ENCODE assay signal across 11 mouse cellular contexts in genomic region chr4:109445397-109445796, GRCm38 (mm10). TPM values are rescaled to one million over a fixed set of nuclear protein-coding genes. Genes with fewer than 3 reads are reported as not detected.
DNase-seq lines count a peak whose midpoint lies in the region; ATAC-seq and TF ChIP-seq lines count a peak whose summit lies in the region.
"Had no signal": no experiment of that assay in that cellular context is flagged by ENCODE, and none has a peak within 500 bp of the region (broad histone marks: within the 10 kb centered on the region; RNA-seq: fewer than 3 reads in every experiment).

No protein-coding gene starts in this region.

- ATAC-seq in forebrain, postnatal 0 days = peak; percentile 42
- no peak for ATAC-seq in forebrain, embryonic 16.5 days
- ATAC-seq in granulocyte monocyte progenitor cell, adult 5-6 weeks (replicated peaks; ENCODE audit: poor library complexity, severe bottlenecking) = peak; percentile 74
- ATAC-seq in liver, embryonic 16.5 days (ENCODE audit: low read depth) = peak; percentile 98

- DNase-seq in forebrain, postnatal 0 days = no peak
- peak; percentile 97 for DNase-seq in MEL (ENCODE audit: low read depth, low spot score)
- no peak for DNase-seq in thymus, postnatal 36 days
- no peak for DNase-seq in kidney, postnatal 4 days
- no peak for DNase-seq in B cell, adult 2 months
- DNase-seq: adrenal gland, postnatal 36 days had no signal

- TF ChIP-seq POLR2A in MEL (IDR thresholded peaks at IDR 0.05; ENCODE audit: control insufficient read depth in 1 of 2, insufficient read depth in 1 of 2, low read depth in 1 of 2, low read length in 2 of 2, poor library complexity in 1 of 2) = no peak

- peaks cover 2% of the 10 kb centered on the region; the same call in 1 of the 2 replicates for H3K36me3 ChIP-seq in forebrain, postnatal 0 days (ENCODE audit: insufficient read depth)
- H3K36me3 ChIP-seq in forebrain, embryonic 16.5 days (ENCODE audit: control insufficient read depth, insufficient read depth) = no peaks in the 10 kb centered on the region
- peaks cover 0 to 75% of the 10 kb centered on the region in 2 experiments; a peak in 2 of 4 replicates for H3K36me3 ChIP-seq in MEL (ENCODE audit: control insufficient read depth in 1 of 2, insufficient read depth in 2 of 2, low read length in 2 of 2)
- peaks cover 9% of the 10 kb centered on the region for H3K36me3 ChIP-seq in liver, embryonic 16.5 days (ENCODE audit: control insufficient read depth, insufficient read depth)
- H3K36me3 ChIP-seq: midbrain, embryonic 12.5 days had no signal

- no peak overlapping the region for H3K27ac ChIP-seq in forebrain, postnatal 0 days (ENCODE audit: low read depth, low read length)
- no peak overlapping the region for H3K27ac ChIP-seq in forebrain, embryonic 16.5 days (ENCODE audit: low read length)
- peak overlapping the region; percentile 87 for H3K27ac ChIP-seq in MEL (ENCODE audit: control insufficient read depth, low read depth, low read length)
- H3K27ac ChIP-seq in liver, embryonic 16.5 days (ENCODE audit: low read length) = peak overlapping the region; percentile 98
- H3K27ac ChIP-seq: embryonic facial prominence, embryonic 12.5 days; midbrain, embryonic 12.5 days had no signal

- H3K4me1 ChIP-seq in forebrain, postnatal 0 days (ENCODE audit: insufficient read depth) = no peaks in the 10 kb centered on the region
- H3K4me1 ChIP-seq in forebrain, embryonic 16.5 days (replicated peaks; ENCODE audit: control insufficient read depth, insufficient read depth, low read length) = peaks cover 7% of the 10 kb centered on the region
- peaks cover 35 to 63% of the 10 kb centered on the region in 2 experiments for H3K4me1 ChIP-seq in MEL (ENCODE audit: control insufficient read depth in 1 of 2, insufficient read depth in 2 of 2, low read length in 2 of 2)
- peaks cover 70% of the 10 kb centered on the region for H3K4me1 ChIP-seq in liver, embryonic 16.5 days (ENCODE audit: control insufficient read depth, low read depth, low read length)
- H3K4me1 ChIP-seq: embryonic facial prominence, embryonic 12.5 days had no signal

- 69% methylated on average over 2 of the region's 2 CpGs for WGBS in forebrain, postnatal 0 days
- 72% methylated on average over 2 of the region's 2 CpGs for WGBS in forebrain, embryonic 16.5 days
- 23% methylated on average over 2 of the region's 2 CpGs for WGBS in liver, embryonic 16.5 days (ENCODE audit: insufficient replicate concordance)

- H3K4me2 ChIP-seq in forebrain, postnatal 0 days (ENCODE audit: low read depth) = no peak overlapping the region
- no peak overlapping the region for H3K4me2 ChIP-seq in forebrain, embryonic 16.5 days (ENCODE audit: low read length)
- H3K4me2 ChIP-seq in liver, embryonic 16.5 days (ENCODE audit: low read depth, low read length) = peak overlapping the region; percentile 59
- H3K4me2 ChIP-seq: embryonic facial prominence, embryonic 12.5 days; midbrain, embryonic 12.5 days had no signal

- TF ChIP-seq CTCF in forebrain, postnatal 0 days (IDR thresholded peaks at IDR 0.05; ENCODE audit: low read depth) = no peak
- no peak for TF ChIP-seq CTCF in MEL (IDR thresholded peaks at IDR 0.05 in 2 of 3, conservative IDR thresholded peaks at IDR 0.05 in 1 of 3; ENCODE audit: control insufficient read depth in 1 of 3, insufficient read depth in 1 of 3, low read depth in 2 of 3, low read length in 3 of 3, poor library complexity in 1 of 3, severe bottlenecking in 1 of 3)

- H3K27me3 ChIP-seq in forebrain, postnatal 0 days (ENCODE audit: insufficient read depth, low read length) = no peaks in the 10 kb centered on the region
- no peaks in the 10 kb centered on the region for H3K27me3 ChIP-seq in forebrain, embryonic 16.5 days (replicated peaks; ENCODE audit: control insufficient read depth, insufficient read depth, low read length)
- H3K27me3 ChIP-seq in MEL (ENCODE audit: control insufficient read depth in 1 of 2, insufficient read depth in 2 of 2, low read length in 2 of 2) = no peaks in the 10 kb centered on the region
- H3K27me3 ChIP-seq in liver, embryonic 16.5 days (ENCODE audit: control insufficient read depth, insufficient read depth, low read depth, low read length) = no peaks in the 10 kb centered on the region
- H3K27me3 ChIP-seq: embryonic facial prominence, embryonic 12.5 days; midbrain, embryonic 12.5 days had no signal

- no peak for TF ChIP-seq RAD21 in MEL (IDR thresholded peaks at IDR 0.05; ENCODE audit: low read depth, low read length)

- H3K4me3 ChIP-seq in forebrain, postnatal 0 days (ENCODE audit: low read depth, low read length) = no peak overlapping the region
- H3K4me3 ChIP-seq in forebrain, embryonic 16.5 days (replicated peaks; ENCODE audit: low read length) = no peak overlapping the region
- no peak overlapping the region for H3K4me3 ChIP-seq in MEL (ENCODE audit: control insufficient read depth in 1 of 2, insufficient read depth in 1 of 2, low read depth in 2 of 2, low read length in 2 of 2)
- H3K4me3 ChIP-seq in liver, embryonic 16.5 days (ENCODE audit: low read depth, low read length) = peak overlapping the region; percentile 39
- H3K4me3 ChIP-seq: embryonic facial prominence, embryonic 12.5 days; midbrain, embryonic 12.5 days had no signal

- peak; percentile 99 for TF ChIP-seq EP300 in MEL (IDR thresholded peaks at IDR 0.05; ENCODE audit: low read depth in 1 of 2, low read length in 2 of 2)

- H3K9ac ChIP-seq in forebrain, postnatal 0 days = no peak overlapping the region
- no peak overlapping the region for H3K9ac ChIP-seq in forebrain, embryonic 16.5 days (replicated peaks; ENCODE audit: low read depth, low read length)
- H3K9ac ChIP-seq in MEL (ENCODE audit: control insufficient read depth, low read depth, low read length, poor library complexity, severe bottlenecking) = peak overlapping the region; percentile 12; the same call in 1 of the 2 replicates
- peak overlapping the region; percentile 65 for H3K9ac ChIP-seq in liver, embryonic 16.5 days (ENCODE audit: low read depth, low read length)
- H3K9ac ChIP-seq: embryonic facial prominence, embryonic 12.5 days; midbrain, embryonic 12.5 days had no signal

- H3K79me2 ChIP-seq in MEL (ENCODE audit: control insufficient read depth, insufficient read depth, low read length, poor library complexity) = no peaks in the 10 kb centered on the region

- no peaks in the 10 kb centered on the region for H3K9me3 ChIP-seq in forebrain, postnatal 0 days (ENCODE audit: low read length)
- no peaks in the 10 kb centered on the region for H3K9me3 ChIP-seq in forebrain, embryonic 16.5 days (ENCODE audit: control insufficient read depth, low read length)
- H3K9me3 ChIP-seq in MEL (replicated peaks; ENCODE audit: insufficient read depth, low read length) = no peaks in the 10 kb centered on the region
- no peaks in the 10 kb centered on the region for H3K9me3 ChIP-seq in liver, embryonic 16.5 days (replicated peaks; ENCODE audit: control insufficient read depth, low read length)
- H3K9me3 ChIP-seq: embryonic facial prominence, embryonic 12.5 days; midbrain, embryonic 12.5 days had no signal

TF ChIP-seq in MEL, 35 proteins besides CTCF, POLR2A, EP300 and RAD21 (continues in another document):
- TF ChIP-seq RCOR1 (IDR thresholded peaks at IDR 0.05; ENCODE audit: low read depth, low read length) (peak; percentile 99), CHD2 (IDR thresholded peaks at IDR 0.05; ENCODE audit: low read length) (peak; percentile 32; the same call in 1 of the 2 replicates), SIN3A (IDR thresholded peaks at IDR 0.05; ENCODE audit: low read length) (peak; percentile 92), POLR2AphosphoS2 (IDR thresholded peaks at IDR 0.05; ENCODE audit: low read length) (peak; percentile 89), USF1 (IDR thresholded peaks at IDR 0.05; ENCODE audit: low read depth, low read length) (no peak), NELFE (IDR thresholded peaks at IDR 0.05; ENCODE audit: low read depth, low read length) (no peak), ZNF384 (IDR thresholded peaks at IDR 0.05; ENCODE audit: low read depth, low read length) (no peak), KAT2A (conservative IDR thresholded peaks at IDR 0.05; ENCODE audit: low read depth, low read length) (no peak; the same call in 1 of the 2 replicates), HCFC1 (IDR thresholded peaks at IDR 0.05; ENCODE audit: low read depth, low read length) (0 out of 2 replicates have a peak, but pooled peaks have one; percentile 28), TCF12 (IDR thresholded peaks at IDR 0.05; ENCODE audit: low read depth, low read length) (peak; percentile 99), ELF1 (IDR thresholded peaks at IDR 0.05; ENCODE audit: low read depth, low read length) (no peak; the same call in 1 of the 2 replicates), MXI1 (IDR thresholded peaks at IDR 0.05; ENCODE audit: low read depth, low read length) (no peak; the same call in 1 of the 2 replicates), POLR2AphosphoS5 (IDR thresholded peaks at IDR 0.05; ENCODE audit: borderline replicate concordance, low read depth, low read length) (no peak), BHLHE40 (IDR thresholded peaks at IDR 0.05; ENCODE audit: borderline replicate concordance, low read depth, low read length) (peak; percentile 88)

RNA-seq across cellular contexts. Expression of gene Ttc39a, which starts 39.0 kb away (rescaled TPM):
- 1.5 and 4.5 TPM in 2 replicates for total RNA-seq in forebrain, postnatal 0 days (2014; rRNA removed)
- 1.1 and 1.9 TPM in 2 replicates for polyA plus RNA-seq in forebrain, postnatal 0 days (2015; fragmentation: Nextera tagmentation; extraction: Ambion mirVana)
- 0.45 and 0.91 TPM in 2 replicates for polyA plus RNA-seq in forebrain, embryonic 16.5 days (2015; fragmentation: Nextera tagmentation; extraction: Ambion mirVana)
- 1.8 and 2.8 TPM in 2 replicates for total RNA-seq in MEL (2012; rRNA removed)
- polyA plus RNA-seq in MEL (2012; ENCODE audit: insufficient read depth in 1 of 2, insufficient read length in 2 of 2, low read depth in 1 of 2, low replicate concordance in 2 of 2, missing spikeins in 1 of 2) = 1 to 10 TPM in 1 of 2 experiments, not detected in 1; 4.2 TPM
- not detected in 2 replicates for total RNA-seq in granulocyte monocyte progenitor cell, adult 5-6 weeks (2014; fragmentation: Nextera tagmentation)
- total RNA-seq in granulocyte monocyte progenitor cell, adult 5-6 weeks (2017) = 0.72 and 2.4 TPM in 2 replicates
- 10.4 and 11.8 TPM in 2 replicates for polyA plus RNA-seq in liver, embryonic 16.5 days (2015; fragmentation: Nextera tagmentation; extraction: Ambion mirVana)

RNA-seq across cellular contexts. Expression of gene Rnf11, which starts 39.1 kb away (rescaled TPM):
- 161 and 167 TPM in 2 replicates for total RNA-seq in forebrain, postnatal 0 days (2014; rRNA removed)
- polyA plus RNA-seq in forebrain, postnatal 0 days (2015; fragmentation: Nextera tagmentation; extraction: Ambion mirVana) = 68.7 and 84.0 TPM in 2 replicates
- 53.2 and 65.6 TPM in 2 replicates for polyA plus RNA-seq in forebrain, embryonic 16.5 days (2015; fragmentation: Nextera tagmentation; extraction: Ambion mirVana)
- 7.9 and 8.7 TPM in 2 replicates for total RNA-seq in MEL (2012; rRNA removed)
- polyA plus RNA-seq in MEL (2012; ENCODE audit: insufficient read depth in 1 of 2, insufficient read length in 2 of 2, low read depth in 1 of 2, low replicate concordance in 2 of 2, missing spikeins in 1 of 2) = 1 to 10 TPM in 1 of 2 experiments, not detected in 1; 8.6 TPM
- 8.5 and 11.5 TPM in 2 replicates for total RNA-seq in granulocyte monocyte progenitor cell, adult 5-6 weeks (2014; fragmentation: Nextera tagmentation)
- 14.3 and 20.2 TPM in 2 replicates for total RNA-seq in granulocyte monocyte progenitor cell, adult 5-6 weeks (2017)
- polyA plus RNA-seq in liver, embryonic 16.5 days (2015; fragmentation: Nextera tagmentation; extraction: Ambion mirVana) = 25.9 and 29.3 TPM in 2 replicates

Comparison
In these comparisons a context has a peak if more than half of its experiments do, and no peak if none do; other contexts are left out.
1. H3K27ac ChIP-seq: peak in MEL (single experiment) and liver, embryonic 16.5 days (single experiment); none in forebrain, postnatal 0 days (single experiment) and forebrain, embryonic 16.5 days (single experiment).
2. H3K9ac ChIP-seq: peak in MEL (single experiment) and liver, embryonic 16.5 days (single experiment); none in forebrain, postnatal 0 days (single experiment) and forebrain, embryonic 16.5 days (single experiment).